ENCODE assay signal across 9 mouse cellular contexts in the genomic region with DNA sequence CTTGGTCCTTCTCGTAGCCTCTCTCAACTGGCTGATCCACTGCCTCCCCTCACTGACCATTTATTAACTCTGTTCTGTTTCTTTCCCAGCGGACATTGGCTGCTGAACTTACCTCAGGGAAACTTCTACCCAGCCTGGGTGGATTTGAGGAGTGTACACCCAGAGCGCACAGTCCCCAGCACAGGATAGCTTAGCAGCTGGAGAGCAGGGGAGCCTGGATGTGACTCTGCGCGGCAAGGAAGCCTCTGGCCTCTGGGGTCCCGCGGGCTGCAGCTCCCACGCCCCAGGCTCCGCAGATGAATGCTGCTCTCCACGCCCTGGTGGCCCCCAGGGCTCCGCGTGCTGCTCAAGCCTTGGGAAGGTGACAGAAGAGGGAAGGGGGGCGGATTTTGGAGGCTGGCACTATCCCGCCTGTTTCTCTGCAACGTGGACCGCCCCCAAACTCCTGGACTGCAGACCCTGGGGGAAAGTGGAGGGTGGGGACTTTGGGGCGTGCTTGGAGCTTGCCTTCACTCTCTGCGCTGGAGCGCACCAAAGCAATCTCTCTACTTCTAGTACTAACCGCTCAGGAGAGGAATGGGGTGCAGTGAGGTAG. TPM values are rescaled to one million over a fixed set of nuclear protein-coding genes. Genes with fewer than 3 reads are reported as not detected.
DNase-seq lines count a peak whose midpoint lies in the region; ATAC-seq and TF ChIP-seq lines count a peak whose summit lies in the region.
"Had no signal": no experiment of that assay in that cellular context is flagged by ENCODE, and none has a peak within 500 bp of the region (broad histone marks: within the 10 kb centered on the region; RNA-seq: fewer than 3 reads in every experiment).

A gene (minus strand): TSS at position 370 of the 595 bp plus-strand sequence.

- H3K27me3 ChIP-seq in forebrain, embryonic 10.5 days (ENCODE audit: poor library complexity, severe bottlenecking) = peaks cover 27% of the 10 kb centered on the region
- H3K27me3 ChIP-seq in forebrain, postnatal 0 days (ENCODE audit: insufficient read depth, low read length) = no peaks in the 10 kb centered on the region; the same call in 1 of the 2 replicates
- 0 out of 2 replicates have a peak, but pooled peaks cover 2% of the 10 kb centered on the region for H3K27me3 ChIP-seq in forebrain, embryonic 13.5 days
- peaks cover 14% of the 10 kb centered on the region for H3K27me3 ChIP-seq in hindbrain, embryonic 10.5 days (ENCODE audit: insufficient read depth, poor library complexity, severe bottlenecking)
- peaks cover 5% of the 10 kb centered on the region for H3K27me3 ChIP-seq in midbrain, embryonic 13.5 days

- DNase-seq in forebrain, embryonic 10.5 days (ENCODE audit: extremely low spot score, low spot score) = no peak
- no peak for DNase-seq in forebrain, postnatal 0 days
- peak; percentile 9 for DNase-seq in hindbrain, embryonic 10.5 days (ENCODE audit: low spot score)
- DNase-seq in frontal cortex, postnatal 36 days (ENCODE audit: low spot score in 2 of 2) = no peak
- no peak for DNase-seq in lung, adult 18-20 months
- no peak for DNase-seq in ovary, postnatal 14 days (ENCODE audit: low spot score)

- peak within 1 kb of the TSS; percentile 29 for H3K4me3 ChIP-seq in forebrain, embryonic 10.5 days
- H3K4me3 ChIP-seq in forebrain, postnatal 0 days (ENCODE audit: low read depth, low read length) = no peak within 1 kb of the TSS
- H3K4me3 ChIP-seq in forebrain, embryonic 13.5 days = no peak within 1 kb of the TSS
- peak within 1 kb of the TSS; percentile 24 for H3K4me3 ChIP-seq in hindbrain, embryonic 10.5 days
- no peak within 1 kb of the TSS for H3K4me3 ChIP-seq in midbrain, embryonic 13.5 days (replicated peaks)

- no peak within 1 kb of the TSS for H3K9ac ChIP-seq in forebrain, postnatal 0 days
- H3K9ac ChIP-seq in forebrain, embryonic 13.5 days = no peak within 1 kb of the TSS
- H3K9ac ChIP-seq in midbrain, embryonic 13.5 days (replicated peaks) = no peak within 1 kb of the TSS

- TF ChIP-seq CTCF in forebrain, postnatal 0 days (IDR thresholded peaks at IDR 0.05; ENCODE audit: low read depth) = no peak

- H3K9me3 ChIP-seq in forebrain, embryonic 10.5 days = no peaks in the 10 kb centered on the region
- H3K9me3 ChIP-seq in forebrain, postnatal 0 days (ENCODE audit: low read length) = no peaks in the 10 kb centered on the region
- H3K9me3 ChIP-seq in forebrain, embryonic 13.5 days (replicated peaks) = no peaks in the 10 kb centered on the region
- no peaks in the 10 kb centered on the region for H3K9me3 ChIP-seq in hindbrain, embryonic 10.5 days
- H3K9me3 ChIP-seq in midbrain, embryonic 13.5 days = no peaks in the 10 kb centered on the region

- no peaks in the 10 kb centered on the region for H3K36me3 ChIP-seq in forebrain, embryonic 10.5 days (replicated peaks)
- no peaks in the 10 kb centered on the region for H3K36me3 ChIP-seq in forebrain, postnatal 0 days (ENCODE audit: insufficient read depth)
- no peaks in the 10 kb centered on the region for H3K36me3 ChIP-seq in forebrain, embryonic 13.5 days (ENCODE audit: poor library complexity, severe bottlenecking)
- no peaks in the 10 kb centered on the region for H3K36me3 ChIP-seq in hindbrain, embryonic 10.5 days
- H3K36me3 ChIP-seq in midbrain, embryonic 13.5 days = no peaks in the 10 kb centered on the region

- peaks cover 9% of the 10 kb centered on the region for H3K4me1 ChIP-seq in forebrain, embryonic 10.5 days
- H3K4me1 ChIP-seq in forebrain, postnatal 0 days (ENCODE audit: insufficient read depth) = no peaks in the 10 kb centered on the region
- H3K4me1 ChIP-seq in forebrain, embryonic 13.5 days = no peaks in the 10 kb centered on the region
- H3K4me1 ChIP-seq in hindbrain, embryonic 10.5 days (replicated peaks) = peaks cover 9% of the 10 kb centered on the region
- peaks cover 7% of the 10 kb centered on the region for H3K4me1 ChIP-seq in midbrain, embryonic 13.5 days (replicated peaks)

- 20% methylated on average over 20 of the region's 20 CpGs for WGBS in forebrain, embryonic 10.5 days
- 18% methylated on average over 19 of the region's 20 CpGs for WGBS in forebrain, postnatal 0 days
- WGBS in forebrain, embryonic 13.5 days = 19% methylated on average over 20 of the region's 20 CpGs
- 20% methylated on average over 20 of the region's 20 CpGs for WGBS in hindbrain, embryonic 10.5 days
- 18% methylated on average over 20 of the region's 20 CpGs for WGBS in midbrain, embryonic 13.5 days

- H3K27ac ChIP-seq in forebrain, embryonic 10.5 days = peak within 1 kb of the TSS; percentile 63
- no peak within 1 kb of the TSS for H3K27ac ChIP-seq in forebrain, postnatal 0 days (ENCODE audit: low read depth, low read length)
- H3K27ac ChIP-seq in forebrain, embryonic 13.5 days = no peak within 1 kb of the TSS
- H3K27ac ChIP-seq in hindbrain, embryonic 10.5 days = 0 out of 2 replicates have a peak within 1 kb of the TSS, but pooled peaks have one; percentile 16
- no peak within 1 kb of the TSS for H3K27ac ChIP-seq in midbrain, embryonic 13.5 days

- H3K4me2 ChIP-seq in forebrain, postnatal 0 days (ENCODE audit: low read depth) = no peak within 1 kb of the TSS
- peak within 1 kb of the TSS; percentile 23; the same call in 1 of the 2 replicates for H3K4me2 ChIP-seq in forebrain, embryonic 13.5 days
- H3K4me2 ChIP-seq in midbrain, embryonic 13.5 days (replicated peaks) = peak within 1 kb of the TSS; percentile 31

- ATAC-seq in forebrain, postnatal 0 days = no peak
- ATAC-seq in forebrain, embryonic 13.5 days = no peak
- ATAC-seq in midbrain, embryonic 13.5 days = no peak

RNA-seq across cellular contexts. Expression of the gene that starts here (rescaled TPM):
- 0.02 TPM in 2 replicates for polyA plus RNA-seq in forebrain, embryonic 10.5 days (2016; fragmentation: Nextera tagmentation; extraction: Ambion mirVana)
- total RNA-seq in forebrain, postnatal 0 days (2014; rRNA removed) = 0.23 and 0.33 TPM in 2 replicates
- 0.03 and 0.11 TPM in 2 replicates for polyA plus RNA-seq in forebrain, postnatal 0 days (2015; fragmentation: Nextera tagmentation; extraction: Ambion mirVana)
- polyA plus RNA-seq in forebrain, embryonic 13.5 days (2015; fragmentation: Nextera tagmentation; extraction: Ambion mirVana) = 0.01 and 0.03 TPM in 2 replicates
- 0.02 and 0.09 TPM in 2 replicates for polyA plus RNA-seq in hindbrain, embryonic 10.5 days (2016; fragmentation: Nextera tagmentation; extraction: Ambion mirVana)
- 0.06 and 0.09 TPM in 2 replicates for polyA plus RNA-seq in midbrain, embryonic 13.5 days (2015; fragmentation: Nextera tagmentation; extraction: Ambion mirVana)
- polyA plus RNA-seq: C2C12 had no signal

Comparison
In these comparisons a context has a peak if more than half of its experiments do, and no peak if none do; other contexts are left out.
1. Peak in DNase-seq, H3K4me3 ChIP-seq and H3K27ac ChIP-seq in hindbrain, embryonic 10.5 days; RNA of the gene not detected or under 1 TPM.